Mouse (Mus musculus): ENCODE measurements around the gene Faap20. TPM values are rescaled to one million over a fixed set of nuclear protein-coding genes. Genes with fewer than 3 reads are reported as not detected.

The Faap20 gene
- polyA plus RNA-seq, 1 experiment, result 0.51 TPM

GRCm38 (mm10) chr4:155219271-155220212 lies 30.1 kb upstream of the Faap20 start:
- peaks cover 53% of the 10 kb centered on the region for H3K27me3 ChIP-seq (ENCODE audit: control insufficient read depth)
- peaks cover 44% of the 10 kb centered on the region for H3K4me1 ChIP-seq (ENCODE audit: control insufficient read depth)
- peak overlapping the region; percentile 61 for H3K4me3 ChIP-seq (replicated peaks)
- no peaks in the 10 kb centered on the region; the same call in 1 of the 2 replicates for H3K36me3 ChIP-seq (ENCODE audit: control insufficient read depth)
- peaks cover 7% of the 10 kb centered on the region; the same call in 1 of the 2 replicates for H3K9me3 ChIP-seq (ENCODE audit: control insufficient read depth, low read length)
- TF ChIP-seq TAL1 (IDR thresholded peaks at IDR 0.05; ENCODE audit: low read length) (no peak), GATA1 (IDR thresholded peaks at IDR 0.05; ENCODE audit: low read length) (no peak)

- peaks cover 43% of the 10 kb centered on the region for H3K4me1 ChIP-seq (ENCODE audit: control insufficient read depth)
- no peaks in the 10 kb centered on the region; the same call in 1 of the 2 replicates for H3K36me3 ChIP-seq (ENCODE audit: control insufficient read depth)
- H3K4me3 ChIP-seq (replicated peaks), result peak overlapping the region; percentile 61
- peaks cover 7% of the 10 kb centered on the region; the same call in 1 of the 2 replicates for H3K9me3 ChIP-seq (ENCODE audit: control insufficient read depth, low read length)
- peaks cover 56% of the 10 kb centered on the region for H3K27me3 ChIP-seq (ENCODE audit: control insufficient read depth)
- TF ChIP-seq GATA1 (IDR thresholded peaks at IDR 0.05; ENCODE audit: low read length), result no peak
- no peak for TF ChIP-seq TAL1 (IDR thresholded peaks at IDR 0.05; ENCODE audit: low read length)
These were observed 29.1 kb upstream of the Faap20 start for GRCm38 (mm10) chr4:155220213-155221100.

- H3K4me3 ChIP-seq (replicated peaks), result peak overlapping the region; percentile 61
- H3K36me3 ChIP-seq (ENCODE audit: control insufficient read depth), result no peaks in the 10 kb centered on the region; the same call in 1 of the 2 replicates
- TF ChIP-seq TAL1 (IDR thresholded peaks at IDR 0.05; ENCODE audit: low read length), result no peak
- H3K4me1 ChIP-seq (ENCODE audit: control insufficient read depth), result peaks cover 43% of the 10 kb centered on the region
- peaks cover 61% of the 10 kb centered on the region for H3K27me3 ChIP-seq (ENCODE audit: control insufficient read depth)
- H3K9me3 ChIP-seq (ENCODE audit: control insufficient read depth, low read length), result peaks cover 7% of the 10 kb centered on the region; the same call in 1 of the 2 replicates
These were observed 28.5 kb upstream of the Faap20 start for GRCm38 (mm10) chr4:155221106-155221505.

GRCm38 (mm10) chr4:155221599-155222551 lies 27.7 kb upstream of the Faap20 start:
- peaks cover 7% of the 10 kb centered on the region; the same call in 1 of the 2 replicates for H3K9me3 ChIP-seq (ENCODE audit: control insufficient read depth, low read length)
- H3K4me3 ChIP-seq (replicated peaks), result peak overlapping the region; percentile 61
- H3K4me1 ChIP-seq (ENCODE audit: control insufficient read depth), result peaks cover 43% of the 10 kb centered on the region
- H3K27me3 ChIP-seq (ENCODE audit: control insufficient read depth), result peaks cover 61% of the 10 kb centered on the region
- H3K36me3 ChIP-seq (ENCODE audit: control insufficient read depth), result no peaks in the 10 kb centered on the region; the same call in 1 of the 2 replicates
- TF ChIP-seq GATA1 (IDR thresholded peaks at IDR 0.05; ENCODE audit: low read length), result no peak
- TF ChIP-seq TAL1 (IDR thresholded peaks at IDR 0.05; ENCODE audit: low read length), result no peak

- H3K4me1 ChIP-seq (ENCODE audit: control insufficient read depth), result peaks cover 43% of the 10 kb centered on the region
- no peak for TF ChIP-seq TAL1 (IDR thresholded peaks at IDR 0.05; ENCODE audit: low read length)
- no peak for TF ChIP-seq GATA1 (IDR thresholded peaks at IDR 0.05; ENCODE audit: low read length)
- H3K27me3 ChIP-seq (ENCODE audit: control insufficient read depth), result peaks cover 65% of the 10 kb centered on the region
- H3K4me3 ChIP-seq (replicated peaks), result peak within 1 kb of the TSS; percentile 61
- H3K36me3 ChIP-seq (ENCODE audit: control insufficient read depth), result no peaks in the 10 kb centered on the region; the same call in 1 of the 2 replicates
- H3K9me3 ChIP-seq (ENCODE audit: control insufficient read depth, low read length), result peaks cover 7% of the 10 kb centered on the region; the same call in 1 of the 2 replicates
These were observed 27.1 kb upstream of the Faap20 start, which contains the start of gene Ski for GRCm38 (mm10) chr4:155222552-155222840. Ski (minus strand) TSS chr4:155222592.

GRCm38 (mm10) chr4:155222841-155223593 lies 26.6 kb upstream of the Faap20 start:
- TF ChIP-seq GATA1 (IDR thresholded peaks at IDR 0.05; ENCODE audit: low read length), result no peak
- TF ChIP-seq TAL1 (IDR thresholded peaks at IDR 0.05; ENCODE audit: low read length), result no peak
- Histone ChIP-seq H3K9me3 (ENCODE audit: control insufficient read depth, low read length) (peaks cover 7% of the 10 kb centered on the region; the same call in 1 of the 2 replicates), H3K36me3 (ENCODE audit: control insufficient read depth) (no peaks in the 10 kb centered on the region), H3K27me3 (ENCODE audit: control insufficient read depth) (peaks cover 65% of the 10 kb centered on the region), H3K4me1 (ENCODE audit: control insufficient read depth) (peaks cover 43% of the 10 kb centered on the region), H3K4me3 (replicated peaks) (peak overlapping the region; percentile 61)

- H3K4me1 ChIP-seq (ENCODE audit: control insufficient read depth), result peaks cover 43% of the 10 kb centered on the region
- TF ChIP-seq GATA1 (IDR thresholded peaks at IDR 0.05; ENCODE audit: low read length) (no peak), TAL1 (IDR thresholded peaks at IDR 0.05; ENCODE audit: low read length) (no peak)
- peaks cover 7% of the 10 kb centered on the region; the same call in 1 of the 2 replicates for H3K9me3 ChIP-seq (ENCODE audit: control insufficient read depth, low read length)
- H3K4me3 ChIP-seq (replicated peaks), result peak overlapping the region; percentile 61
- peaks cover 64% of the 10 kb centered on the region for H3K27me3 ChIP-seq (ENCODE audit: control insufficient read depth)
- no peaks in the 10 kb centered on the region for H3K36me3 ChIP-seq (ENCODE audit: control insufficient read depth)
These were observed 25.7 kb upstream of the Faap20 start for GRCm38 (mm10) chr4:155223594-155224528.
